Mouse (Mus musculus) gastrocnemius, postnatal 4 days (tissue): ENCODE measurements around the gene Hck. TPM values are rescaled to one million over a fixed set of nuclear protein-coding genes. Genes with fewer than 3 reads are reported as not detected.

Source experiments
- DNase-seq, 2 experiments: peaks; one replicate each; pipeline ENCODE4 v3.0.0; 2021 to 2022; ENCODE audit warnings: low spot score in 2 of 2, mixed read lengths in 2 of 2
- long read RNA-seq, 2 experiments: library from polyadenylated mRNA; stranded (forward); transcript quantifications; one replicate each; pipeline ENCODE4 v2.0.0; 2021
- total RNA-seq, 2 experiments: library from RNA; stranded (reverse); gene quantifications; 2 replicates each; pipeline ENCODE4 v1.2.3; 2021

The Hck gene
- total RNA-seq = 1 to 10 TPM; 3.1 to 3.4 TPM
- long read RNA-seq, experiment 1, partial matches to known transcripts = 0 of 5 reads
- long read RNA-seq, experiment 1, other reads (novel, unspliced or antisense) = 3 of 5 reads
- long read RNA-seq, experiment 2, partial matches to known transcripts = 0 of 3 reads
- long read RNA-seq, experiment 2, other reads (novel, unspliced or antisense) = 1 of 3 reads

GRCm38 (mm10) chr2:153108313-153109264 lies at the start of gene Hck:
Gene Hck, plus strand, starts transcription at chr2:153108468.
- peak in 1 of 2 experiments; percentile 51 for DNase-seq

- DNase-seq = no peak
Observed at GRCm38 (mm10) chr2:153060216-153060615, 48.1 kb upstream of the Hck start.

- no peak for DNase-seq
Observed at GRCm38 (mm10) chr2:153063394-153063793, 44.9 kb upstream of the Hck start.

- no peak for DNase-seq
Observed at GRCm38 (mm10) chr2:153064190-153064970, 43.9 kb upstream of the Hck start.

- no peak for DNase-seq
Observed at GRCm38 (mm10) chr2:153065747-153066508, 42.3 kb upstream of the Hck start, which contains the start of gene Ccm2l. Gene Ccm2l, plus strand, starts transcription at chr2:153065955.

GRCm38 (mm10) chr2:153066991-153067390 lies 41.3 kb upstream of the Hck start:
- no peak for DNase-seq

- DNase-seq = no peak
Observed at GRCm38 (mm10) chr2:153070762-153071490, 37.3 kb upstream of the Hck start.

- DNase-seq = peak in 1 of 2 experiments; percentile 34
Observed at GRCm38 (mm10) chr2:153071491-153072184, 36.6 kb upstream of the Hck start.

- no peak for DNase-seq
Observed at GRCm38 (mm10) chr2:153074651-153075050, 33.6 kb upstream of the Hck start.

GRCm38 (mm10) chr2:153075961-153076360 lies 32.3 kb upstream of the Hck start:
- no peak for DNase-seq

GRCm38 (mm10) chr2:153080841-153081523 lies 27.3 kb upstream of the Hck start:
- DNase-seq = peak; percentile 49 to 69

- no peak for DNase-seq
Observed at GRCm38 (mm10) chr2:153081866-153082265, 26.4 kb upstream of the Hck start.

- no peak for DNase-seq
Observed at GRCm38 (mm10) chr2:153083275-153083674, 25.0 kb upstream of the Hck start.

- DNase-seq = no peak
Observed at GRCm38 (mm10) chr2:153083824-153084223, 24.4 kb upstream of the Hck start.

GRCm38 (mm10) chr2:153084261-153084976 lies 23.8 kb upstream of the Hck start:
- no peak for DNase-seq

- DNase-seq = no peak
Observed at GRCm38 (mm10) chr2:153085556-153085955, 22.7 kb upstream of the Hck start.

GRCm38 (mm10) chr2:153086166-153086565 lies 22.1 kb upstream of the Hck start:
- DNase-seq = no peak

- DNase-seq = no peak
Observed at GRCm38 (mm10) chr2:153087091-153087490, 21.2 kb upstream of the Hck start.
